Mouse (Mus musculus) gastrocnemius, postnatal 25 days (tissue): ENCODE data around the gene Nfu1. TPM values are rescaled to one million over a fixed set of nuclear protein-coding genes. Genes with fewer than 3 reads are reported as not detected.

Source experiments
- DNase-seq: peaks from one replicate; pipeline ENCODE4 v3.0.0; 2022
- total RNA-seq, 2 experiments: library from RNA; stranded (reverse); gene quantifications; 1 replicate in 1 of 2; 2 replicates in 1 of 2; pipeline ENCODE4 v1.2.3; 2021

Nfu1 gene
- total RNA-seq, 2 experiments from 2014 or later: 55.5 to 56.5 TPM

DNA sequence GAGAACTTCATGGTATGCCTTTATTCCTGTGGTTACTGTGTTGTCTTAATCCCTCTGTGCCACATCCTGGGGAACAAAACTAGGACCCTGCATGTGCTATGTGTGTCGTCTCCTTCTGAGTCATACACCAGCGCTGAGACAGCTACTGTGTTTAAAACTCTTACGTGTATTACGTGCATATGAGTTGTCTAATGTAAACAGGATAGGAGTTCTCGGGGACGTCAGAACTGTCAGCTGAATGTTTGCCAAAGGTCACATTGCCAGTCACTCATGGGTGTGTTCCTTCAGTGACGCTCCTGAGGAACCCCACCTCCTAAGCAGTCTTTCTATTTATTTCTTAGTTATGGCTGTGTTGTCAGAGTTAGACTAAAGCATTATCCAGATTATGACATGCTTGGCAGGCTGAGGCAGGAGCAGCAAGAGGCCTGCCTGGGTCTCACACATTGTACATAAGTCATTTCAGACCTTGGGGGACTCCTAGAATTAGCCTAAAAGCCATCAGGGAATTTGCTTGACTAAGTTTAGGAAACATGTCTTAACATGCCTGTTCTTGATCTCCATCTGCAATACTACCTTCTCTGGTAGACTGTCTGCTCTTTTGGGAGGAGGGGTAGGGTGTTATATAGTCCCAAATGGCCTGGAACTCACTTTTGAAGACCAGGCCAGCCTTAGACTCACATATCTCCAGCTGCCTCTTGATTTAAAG lies 60.3 kb downstream of the Nfu1 start:
- no peak for DNase-seq

DNA sequence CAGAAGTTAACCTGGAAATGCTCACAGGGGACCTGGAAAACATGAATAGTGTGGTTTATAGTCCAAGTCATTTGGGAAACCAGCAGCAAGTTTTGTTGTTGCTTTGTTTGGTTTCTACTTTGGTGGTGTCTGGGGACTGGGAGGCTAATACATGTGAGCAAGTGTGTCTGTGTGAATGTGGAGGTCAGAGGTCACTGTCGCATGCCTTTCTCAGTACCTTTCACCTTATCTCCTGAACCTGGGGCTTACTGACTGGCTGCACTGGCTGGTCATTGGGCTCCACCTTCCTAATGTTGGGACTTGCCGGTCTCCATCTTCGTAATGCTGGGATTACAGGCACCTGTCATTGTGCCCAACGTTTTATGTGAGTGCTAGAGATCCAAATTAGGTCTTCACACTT lies 61.6 kb downstream of the Nfu1 start:
- no peak for DNase-seq

DNA sequence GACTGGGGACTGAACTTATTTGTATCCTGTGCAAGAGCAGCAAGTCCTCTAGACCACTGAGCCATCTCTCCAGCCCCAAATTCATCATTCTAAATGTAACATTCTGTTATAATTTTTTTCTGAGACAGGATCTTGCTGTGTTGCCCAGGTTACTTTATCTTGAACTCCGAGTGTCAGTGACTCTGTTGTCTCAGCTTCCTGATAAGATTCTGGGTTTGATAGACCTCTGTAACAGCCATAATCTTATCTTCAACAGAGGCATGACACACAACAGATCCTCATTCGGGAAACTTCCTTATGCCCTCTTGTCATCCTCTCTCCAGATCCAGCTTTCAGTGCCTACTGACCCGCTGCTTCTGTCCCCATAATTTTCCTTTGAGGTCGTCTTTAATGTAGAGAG lies 63.7 kb downstream of the Nfu1 start:
- DNase-seq: no peak

DNA sequence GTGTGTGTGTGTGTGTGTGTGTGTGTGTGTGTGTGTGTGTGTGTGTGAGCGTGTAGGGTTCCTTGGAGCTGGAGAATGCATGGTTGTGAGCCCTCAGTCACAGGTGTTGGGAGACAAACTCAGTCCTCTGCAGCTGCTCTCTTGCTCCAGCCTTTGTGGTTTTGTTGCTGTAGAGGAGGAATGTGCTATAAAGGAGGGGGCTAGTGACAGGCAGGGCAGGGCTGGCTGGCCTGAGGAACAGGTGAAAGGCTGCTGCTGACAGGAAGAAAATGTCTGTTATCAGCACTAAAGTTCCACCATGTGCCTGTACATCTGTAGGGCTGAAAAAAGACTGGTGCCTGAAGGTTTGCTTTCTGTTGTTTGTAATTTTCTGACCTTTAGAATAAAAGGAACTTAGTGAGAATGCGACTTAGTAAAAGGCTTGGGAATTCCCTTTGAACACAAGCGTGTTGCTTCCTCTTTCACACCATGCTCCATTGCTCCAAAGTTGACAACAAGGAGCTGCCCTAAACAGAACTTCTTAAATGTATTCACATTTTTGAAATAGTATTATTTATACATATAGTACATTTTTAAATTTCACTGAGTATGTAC lies 66.2 kb downstream of the Nfu1 start:
- DNase-seq: no peak

Other genes with a start within 250 kb of the Nfu1 start
- gene Anxa4, start 215.7 kb upstream of the Nfu1 start, total RNA-seq: 10 to 100 TPM; 13.4 to 19.7 TPM
- gene Aak1, start 159.7 kb upstream of the Nfu1 start, total RNA-seq: 10 to 100 TPM; 33.1 to 33.3 TPM
- gene Gfpt1, start 33.6 kb downstream of the Nfu1 start, total RNA-seq: 10 to 100 TPM; 24.7 to 25.9 TPM
- gene D6Ertd527e, start 95.5 kb downstream of the Nfu1 start, total RNA-seq: not detected